Mouse (Mus musculus) bone marrow macrophage, adult 2 months (primary cell): ENCODE data around the gene Akirin1. TPM values are rescaled to one million over a fixed set of nuclear protein-coding genes. Genes with fewer than 3 reads are reported as not detected.

Experiments
- H3K27ac ChIP-seq: 2 replicates; pipeline ENCODE4 v1.5.1; 2012; ENCODE audit warnings: low read depth, low read length; ENCODE audit not compliant: insufficient read depth
- H3K4me1 ChIP-seq: 2 replicates; pipeline ENCODE4 v1.6.1; 2012; ENCODE audit warnings: low read length; ENCODE audit not compliant: control insufficient read depth, insufficient read depth
- H3K4me3 ChIP-seq: 2 replicates; pipeline ENCODE4 v1.5.1; 2012; ENCODE audit warnings: mild to moderate bottlenecking, low read length, moderate library complexity; ENCODE audit not compliant: insufficient read depth
- CTCF ChIP-seq: IDR thresholded peaks from 2 replicates; pipeline ENCODE4 v1.5.1; 2012; ENCODE audit warnings: low read depth, mild to moderate bottlenecking, low read length, moderate library complexity
- POLR2A ChIP-seq: IDR thresholded peaks from 2 replicates; pipeline ENCODE4 v1.6.1; 2012; ENCODE audit warnings: mild to moderate bottlenecking, low read depth, low read length, borderline replicate concordance
- polyA plus RNA-seq: library from polyadenylated mRNA; stranded (reverse); fragments of >200 nt; gene quantifications from 2 replicates; pipeline ENCODE4 v1.2.4, GENCODE M21; 2012; ENCODE audit not compliant: missing spikeins, insufficient read depth, insufficient read length

Akirin1 gene
- polyA plus RNA-seq, 1 experiment = 56.1 TPM

GRCm38 (mm10) chr4:123721761-123722160 lies 28.4 kb downstream of the Akirin1 start:
- TF ChIP-seq CTCF = no peak
- TF ChIP-seq POLR2A = no peak
- no peaks in the 10 kb centered on the region for H3K4me1 ChIP-seq
- no peak overlapping the region for H3K4me3 ChIP-seq
- H3K27ac ChIP-seq = no peak overlapping the region

GRCm38 (mm10) chr4:123718434-123718780 lies 31.7 kb downstream of the Akirin1 start:
- Histone ChIP-seq H3K4me3 (peak overlapping the region; percentile 67), H3K4me1 (peaks cover 2% of the 10 kb centered on the region), H3K27ac (peak overlapping the region; percentile 75)
- TF ChIP-seq POLR2A = no peak
- TF ChIP-seq CTCF = no peak

DNA sequence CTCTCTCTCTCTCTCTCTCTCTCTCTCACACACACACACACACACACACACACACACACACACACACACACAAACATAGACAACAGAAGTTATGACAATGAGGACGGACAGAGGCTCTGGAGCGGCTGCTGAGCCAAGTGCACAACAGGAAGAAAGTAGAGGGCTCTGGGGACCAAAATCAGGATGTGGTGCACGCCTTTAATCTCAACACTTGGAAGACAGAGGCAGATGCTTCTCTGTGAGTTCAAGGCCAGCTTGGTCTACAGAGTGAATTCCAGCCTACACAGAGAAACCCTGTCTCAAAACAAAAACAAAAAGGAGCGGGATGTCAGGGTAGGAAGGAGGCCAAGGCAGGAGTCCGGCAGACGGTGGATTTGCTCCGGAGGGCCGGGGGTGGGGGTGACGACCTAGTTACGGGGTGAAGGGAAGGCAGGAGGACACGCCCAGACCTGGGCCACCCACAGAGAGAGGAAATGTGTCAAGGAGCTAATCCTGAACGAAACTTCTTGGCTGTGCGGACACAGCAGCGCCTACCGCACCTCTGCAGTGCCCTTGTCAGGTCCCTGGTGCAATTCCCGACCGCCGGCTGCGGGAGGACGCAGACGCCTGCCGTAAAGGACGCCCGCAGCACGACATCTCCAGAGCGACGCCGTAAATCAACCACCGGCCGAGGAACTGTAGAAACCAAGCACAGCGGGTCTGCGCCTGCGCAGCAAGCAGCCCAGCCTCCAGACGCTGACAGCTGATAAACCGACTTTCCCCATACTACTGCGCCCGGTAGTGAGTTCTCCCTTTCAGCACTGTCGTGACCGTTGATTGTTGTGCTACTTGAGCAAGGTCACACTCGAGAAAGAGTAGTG lies 32.3 kb downstream of the Akirin1 start, which contains the start of gene Ndufs5:
Gene Ndufs5, minus strand, starts transcription at position 629 of the 860 bp plus-strand sequence.
- Histone ChIP-seq H3K4me3 (peak within 1 kb of the TSS; percentile 75), H3K27ac (peak within 1 kb of the TSS; percentile 75), H3K4me1 (peaks cover 2% of the 10 kb centered on the region)
- TF ChIP-seq CTCF = no peak

DNA sequence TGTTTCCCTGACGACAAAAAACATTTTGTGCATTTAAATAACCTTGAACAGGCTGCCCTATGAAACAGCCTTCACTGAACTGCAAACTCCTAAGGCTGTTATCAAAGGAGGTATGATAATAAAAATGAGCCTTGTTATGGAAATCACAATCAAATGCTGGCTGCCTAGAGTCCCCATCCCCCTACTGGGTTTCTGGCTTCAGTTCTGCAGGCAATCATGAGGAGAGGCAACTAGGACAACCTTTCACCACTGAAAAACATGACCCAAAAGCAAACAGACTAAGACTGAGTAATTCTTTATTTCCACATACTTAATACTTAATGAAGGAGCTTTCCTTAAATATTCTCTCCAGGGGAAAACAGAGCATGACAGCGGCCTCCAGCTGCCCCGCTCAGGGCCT lies 37.7 kb downstream of the Akirin1 start:
- Histone ChIP-seq H3K4me3 (no peak overlapping the region), H3K27ac (no peak overlapping the region), H3K4me1 (peaks cover 2% of the 10 kb centered on the region)
- TF ChIP-seq POLR2A (no peak), CTCF (no peak)

DNA sequence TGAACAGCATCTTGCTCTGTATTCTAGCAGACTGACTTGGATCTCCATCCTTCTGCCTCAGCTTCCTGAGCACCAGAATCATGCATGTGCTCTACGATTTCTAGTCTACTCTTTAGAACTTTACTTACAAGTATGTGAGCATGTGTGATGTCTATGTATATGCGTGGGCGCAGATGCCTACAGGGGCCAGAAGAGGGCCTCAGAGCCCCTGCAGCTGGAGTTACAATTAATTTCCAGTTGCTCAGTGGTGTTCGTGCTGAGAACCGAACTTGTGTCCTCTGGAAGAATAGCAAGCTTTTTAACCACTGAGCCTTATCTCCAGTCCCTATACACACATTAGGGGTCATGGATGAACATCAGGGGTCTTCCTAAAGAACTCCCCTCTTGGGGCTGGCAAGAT lies 42.8 kb downstream of the Akirin1 start:
- H3K4me1 ChIP-seq = no peaks in the 10 kb centered on the region
- no peak overlapping the region for H3K27ac ChIP-seq
- no peak overlapping the region for H3K4me3 ChIP-seq
- no peak for TF ChIP-seq POLR2A
- TF ChIP-seq CTCF = no peak

DNA sequence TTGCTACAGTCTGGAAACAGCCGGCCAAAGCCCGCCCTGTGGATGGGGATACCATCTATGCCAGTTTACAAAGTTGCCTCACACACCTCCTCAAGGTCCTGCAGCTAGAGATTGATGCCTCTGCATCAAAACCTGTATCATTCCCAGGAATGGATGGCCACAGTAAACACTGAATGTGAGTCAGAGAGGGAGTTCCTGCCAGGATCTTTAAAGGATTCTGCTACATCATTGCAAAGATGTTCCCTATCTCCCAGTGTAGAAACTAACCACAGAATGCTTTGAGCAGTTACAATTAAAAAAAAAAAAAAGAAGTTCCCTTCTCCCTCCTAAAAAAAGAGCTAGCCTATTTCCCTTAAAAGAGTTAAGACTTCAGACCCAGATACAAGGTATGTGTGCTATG lies 44.8 kb downstream of the Akirin1 start:
- no peak overlapping the region for H3K27ac ChIP-seq
- no peak for TF ChIP-seq POLR2A
- no peak for TF ChIP-seq CTCF
- no peaks in the 10 kb centered on the region for H3K4me1 ChIP-seq
- no peak overlapping the region for H3K4me3 ChIP-seq

DNA sequence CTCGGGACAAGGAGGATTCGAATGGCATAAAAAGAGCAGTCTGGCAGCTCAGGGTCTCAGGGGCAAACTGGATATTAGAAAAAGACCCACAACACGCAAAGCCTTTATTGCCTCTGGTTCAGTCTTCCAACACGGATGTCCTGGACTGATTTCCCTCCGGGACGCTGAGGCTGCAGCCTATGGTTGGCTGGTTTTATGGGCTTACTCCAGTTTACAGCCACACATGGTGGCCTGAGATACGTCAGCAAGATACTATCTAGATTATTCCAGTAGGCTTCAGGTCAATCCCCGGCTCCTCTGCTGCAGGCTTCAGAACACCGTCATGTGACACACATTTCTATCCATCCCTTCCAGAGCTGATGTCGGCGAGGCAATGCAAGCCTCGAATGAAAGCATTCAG lies 56.8 kb downstream of the Akirin1 start:
- Histone ChIP-seq H3K4me1 (peaks cover 5% of the 10 kb centered on the region; the same call in 1 of the 2 replicates), H3K4me3 (no peak overlapping the region), H3K27ac (no peak overlapping the region)
- TF ChIP-seq POLR2A (no peak), CTCF (no peak)

GRCm38 (mm10) chr4:123692071-123692470 lies 58.1 kb downstream of the Akirin1 start:
- H3K4me1 ChIP-seq = no peaks in the 10 kb centered on the region
- H3K27ac ChIP-seq = no peak overlapping the region
- H3K4me3 ChIP-seq = no peak overlapping the region
- TF ChIP-seq POLR2A = no peak
- TF ChIP-seq CTCF = no peak

GRCm38 (mm10) chr4:123690311-123690710 lies 59.8 kb downstream of the Akirin1 start:
- TF ChIP-seq POLR2A (no peak), CTCF (no peak)
- Histone ChIP-seq H3K4me1 (no peaks in the 10 kb centered on the region), H3K27ac (no peak overlapping the region), H3K4me3 (no peak overlapping the region)

DNA sequence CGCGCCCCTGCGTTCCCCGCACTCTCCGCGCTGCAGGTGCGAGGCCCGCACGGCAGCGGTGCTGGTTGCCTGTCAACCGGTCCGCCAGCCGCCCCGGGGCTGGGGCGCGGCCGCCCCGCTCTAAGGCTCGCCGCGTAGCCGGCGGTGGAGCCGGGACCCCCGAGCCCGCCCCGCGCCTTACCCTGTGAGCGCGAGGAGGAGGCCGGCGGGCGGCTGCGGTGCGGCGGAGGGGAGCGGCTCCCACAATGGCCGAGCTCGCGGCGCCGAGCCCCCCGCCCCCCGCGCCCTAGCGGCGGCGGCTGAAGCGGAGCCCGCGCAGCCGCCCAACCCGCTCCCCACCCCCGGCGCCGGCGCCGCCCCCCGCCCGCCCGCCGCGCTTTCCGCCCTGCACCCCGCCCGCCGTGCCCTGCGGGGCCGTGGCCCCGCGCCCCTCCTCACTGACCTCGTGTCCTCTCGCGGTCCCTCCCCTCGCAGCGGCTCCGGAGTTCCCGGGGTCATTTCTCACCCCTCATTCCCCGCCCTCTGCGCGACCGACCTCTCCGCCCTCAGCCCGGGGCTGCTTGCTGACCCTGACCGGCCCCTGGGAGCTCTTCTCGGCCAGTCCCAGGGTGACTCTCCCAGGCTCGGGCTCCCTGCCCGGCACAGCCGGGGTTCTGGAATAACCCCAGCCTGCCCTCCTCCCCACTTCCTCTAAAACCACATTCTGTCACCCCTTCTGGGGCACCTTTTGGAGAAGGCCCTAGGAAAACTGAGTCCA lies 62.9 kb downstream of the Akirin1 start:
- H3K27ac ChIP-seq = no peak overlapping the region
- TF ChIP-seq POLR2A = no peak
- no peak for TF ChIP-seq CTCF
- no peaks in the 10 kb centered on the region for H3K4me1 ChIP-seq
- peak overlapping the region; percentile 66 for H3K4me3 ChIP-seq
